Mouse (Mus musculus) embryo, embryonic 10 days (tissue): ENCODE data around the gene Tmem234.

ENCODE experiments used
- DNase-seq: peaks from one replicate; pipeline ENCODE4 v3.0.0-alpha.2; 2015; ENCODE audit warnings: low spot score

Gene Tmem234

DNA sequence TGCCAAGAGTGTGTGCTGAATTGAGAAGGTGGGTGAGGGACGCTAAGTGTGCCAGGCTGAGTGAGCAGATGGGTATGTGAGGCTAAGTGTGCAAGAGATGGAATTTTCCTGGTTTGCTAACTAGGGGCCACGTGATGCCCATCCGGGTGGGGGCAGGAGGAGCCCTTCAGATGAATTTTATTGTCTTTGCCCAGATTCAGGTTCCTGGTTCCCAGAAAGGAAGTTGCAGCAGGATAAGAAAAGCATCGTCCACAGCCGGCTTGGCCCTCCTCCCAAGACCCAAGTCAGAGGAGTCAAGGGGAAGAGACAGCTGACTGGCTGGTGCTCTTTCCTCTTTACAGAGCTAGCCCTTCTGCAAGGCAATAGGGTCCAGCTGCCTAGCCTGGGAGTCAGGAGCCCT, 22.0 kb upstream of the Tmem234 start, which contains the start of gene Fam167b:
TSS of gene Fam167b (minus strand) at position 84 of the 400 bp plus-strand sequence.
- no peak for DNase-seq

DNA sequence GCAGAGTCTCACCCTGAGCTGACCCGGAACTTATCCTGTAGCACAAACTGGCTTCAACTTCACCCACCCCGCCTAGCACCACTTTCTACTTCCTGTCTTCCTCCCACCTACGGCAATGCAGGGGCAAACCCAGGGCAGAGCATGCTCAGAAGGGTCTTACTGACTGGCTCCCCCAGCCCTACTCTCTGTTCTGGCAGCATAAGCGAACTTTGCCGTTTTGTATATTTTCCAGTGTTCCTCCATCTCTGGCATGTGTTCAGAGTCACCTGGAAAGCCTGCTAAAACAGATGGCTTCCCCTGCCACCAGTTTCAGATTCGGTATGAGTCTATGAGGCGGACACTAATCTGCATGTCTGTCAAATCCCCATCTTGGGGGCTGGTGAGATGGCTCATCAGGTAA, 20.1 kb upstream of the Tmem234 start:
- no peak for DNase-seq

DNA sequence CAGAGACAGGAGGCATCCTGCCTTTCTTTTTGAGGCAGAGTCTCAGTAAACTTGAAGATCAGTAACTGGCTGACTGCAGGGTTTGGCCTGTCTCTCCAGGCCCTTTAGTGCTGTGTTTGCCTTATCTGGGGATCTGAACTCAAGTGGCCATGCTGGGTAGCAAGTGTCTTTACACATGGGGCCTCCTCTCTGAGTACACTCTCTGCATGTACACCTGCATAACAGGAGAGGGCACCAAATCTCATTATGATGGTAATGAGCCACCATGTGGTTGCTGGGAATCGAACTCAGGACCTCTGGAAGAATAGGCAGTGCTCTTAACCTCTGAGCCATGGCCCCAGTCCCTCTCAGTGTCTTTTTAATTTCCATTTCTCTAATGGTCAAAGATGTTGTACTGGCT, 18.2 kb upstream of the Tmem234 start:
- DNase-seq, result no peak

DNA sequence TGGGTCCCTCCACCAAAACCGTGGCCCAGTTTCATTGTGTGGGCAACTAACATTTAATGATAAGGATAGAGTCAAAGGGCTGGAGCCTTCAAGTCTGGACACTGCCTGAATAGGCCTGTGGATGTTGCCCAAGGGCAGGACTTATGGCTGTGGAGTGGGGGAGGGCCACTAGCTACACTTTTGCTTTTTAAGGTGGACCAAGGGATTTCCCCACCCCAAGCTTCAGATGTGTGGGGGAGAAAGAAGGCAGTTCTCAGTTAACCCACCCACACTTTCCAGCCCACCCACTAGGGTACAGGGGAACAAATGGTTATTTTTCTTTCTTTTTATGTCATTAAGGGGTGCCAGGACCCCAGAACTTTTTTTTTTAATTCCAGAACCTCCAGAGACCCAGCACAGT, 16.1 kb upstream of the Tmem234 start:
- DNase-seq, result no peak

DNA sequence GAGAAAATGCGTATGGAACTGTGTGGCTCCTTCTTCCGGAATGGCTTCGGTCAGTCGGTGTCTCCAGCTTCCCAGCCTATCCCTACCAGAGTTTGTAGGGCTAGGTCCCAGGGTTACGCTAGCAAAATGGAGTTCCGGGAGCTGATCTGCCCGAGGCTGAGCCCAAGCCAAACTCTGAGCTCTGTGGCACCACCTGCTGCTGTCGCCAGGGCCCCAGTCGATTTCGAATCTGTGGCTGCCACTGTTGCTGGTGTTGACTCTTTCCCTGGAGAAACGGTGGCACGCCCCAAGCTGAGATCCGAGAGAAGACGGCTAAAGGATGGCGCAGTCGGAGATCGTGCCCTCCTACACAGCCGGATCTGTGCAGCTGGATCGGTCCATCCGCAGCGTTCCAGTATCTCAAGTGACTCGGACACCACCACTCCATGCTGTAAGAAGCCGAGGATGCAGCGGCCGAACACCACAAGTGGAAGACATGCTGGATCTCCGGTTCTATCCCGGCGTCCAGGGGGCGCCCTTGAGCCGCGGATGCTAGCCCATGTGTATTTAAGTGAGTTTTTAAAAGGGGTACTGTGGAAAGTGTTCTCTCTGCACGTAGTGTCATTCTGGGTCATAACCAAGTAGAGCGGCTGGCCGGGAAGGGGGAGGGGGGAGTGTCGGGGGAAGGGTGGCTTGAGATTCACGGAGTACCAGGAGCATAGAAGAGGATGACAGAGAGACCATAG, 15.4 kb upstream of the Tmem234 start:
- DNase-seq, result peak; percentile 89

DNA sequence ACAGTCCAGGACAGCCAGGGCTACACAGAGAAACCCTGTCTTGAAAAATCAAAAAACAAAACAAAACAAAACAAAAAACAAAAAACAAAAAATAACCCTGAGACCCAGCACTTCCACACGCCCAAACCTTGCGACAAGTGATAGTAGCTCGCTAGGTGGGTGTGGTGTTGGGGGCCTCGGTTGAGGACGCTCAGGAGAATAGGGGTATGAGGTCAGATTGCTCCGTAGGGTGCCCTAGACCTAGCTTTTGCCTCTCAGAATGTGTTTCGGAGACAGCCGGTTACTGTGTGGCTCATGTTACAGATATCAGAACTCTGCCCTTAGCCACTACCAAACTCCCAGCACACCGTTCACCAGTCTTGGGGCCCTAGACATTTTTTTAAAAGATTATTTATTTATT, 14.7 kb upstream of the Tmem234 start:
- no peak for DNase-seq

DNA sequence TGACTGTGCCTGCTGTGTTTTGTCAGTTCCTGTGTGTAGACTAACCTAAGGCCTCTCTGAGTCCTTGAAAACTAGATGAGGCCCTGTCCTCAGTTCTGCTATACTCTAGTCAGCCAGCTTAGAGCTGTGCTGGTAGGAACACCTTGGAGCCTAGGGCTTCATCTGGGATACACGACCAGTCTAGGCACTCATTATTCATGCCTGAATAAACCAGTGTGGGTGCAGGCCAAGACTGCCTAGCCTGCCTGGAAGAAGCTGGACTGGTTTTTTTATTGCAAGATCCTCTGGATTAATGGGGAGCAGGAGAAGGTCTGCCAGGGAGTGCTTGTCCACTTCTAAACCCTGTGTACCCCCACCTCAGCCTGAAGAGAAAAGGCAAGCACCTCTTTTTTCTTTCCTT, 13.5 kb upstream of the Tmem234 start:
- DNase-seq, result no peak

DNA sequence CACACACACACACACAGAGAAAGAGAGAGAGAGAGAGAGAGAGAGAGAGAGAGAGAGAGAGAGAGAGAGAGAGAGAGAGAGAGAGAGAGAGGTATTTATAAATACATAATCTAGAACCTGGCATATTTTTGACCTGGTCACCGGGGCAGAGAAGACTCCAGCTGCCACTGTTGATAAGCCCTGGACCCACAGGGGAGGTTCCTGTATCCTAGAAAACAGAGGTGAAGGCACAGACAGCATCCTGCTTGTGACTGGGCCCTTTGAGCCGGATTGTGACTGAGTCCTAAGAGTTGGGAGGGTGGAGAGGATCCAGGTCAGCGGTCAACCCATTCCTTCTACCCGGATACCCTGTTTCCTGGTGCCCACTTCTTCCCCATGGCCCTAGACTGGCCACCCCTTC, 11.6 kb upstream of the Tmem234 start:
- DNase-seq, result no peak

DNA sequence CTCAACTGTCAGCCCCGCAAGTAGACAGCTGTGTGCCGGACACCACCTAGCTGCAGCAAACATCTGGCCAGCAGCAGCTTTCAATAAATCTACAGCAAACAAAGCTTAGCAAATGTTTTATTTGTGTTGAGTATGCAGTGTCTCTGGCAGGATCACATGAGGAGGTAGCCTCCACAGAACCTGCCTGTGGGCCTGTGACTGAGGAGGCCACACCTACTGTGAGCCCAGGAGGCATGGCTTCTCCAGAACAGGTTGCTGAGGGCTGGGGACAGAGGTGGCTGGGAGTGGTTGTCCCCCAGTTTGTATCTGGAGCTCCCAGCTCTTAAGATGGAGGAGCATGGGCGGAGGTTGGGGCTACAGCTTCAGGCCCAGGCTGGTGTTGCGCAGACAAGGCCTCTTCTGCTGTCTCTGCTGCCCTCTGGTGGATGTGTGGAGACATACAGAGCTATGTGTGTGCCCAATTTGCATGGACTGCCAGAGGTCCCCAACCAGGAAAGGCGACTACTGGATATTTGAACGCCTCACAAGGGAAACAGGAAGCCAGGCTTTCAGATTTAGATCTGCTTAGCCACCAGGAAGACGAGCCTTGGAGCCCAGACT, 8.1 kb downstream of the Tmem234 start:
- DNase-seq, result peak; percentile 95

DNA sequence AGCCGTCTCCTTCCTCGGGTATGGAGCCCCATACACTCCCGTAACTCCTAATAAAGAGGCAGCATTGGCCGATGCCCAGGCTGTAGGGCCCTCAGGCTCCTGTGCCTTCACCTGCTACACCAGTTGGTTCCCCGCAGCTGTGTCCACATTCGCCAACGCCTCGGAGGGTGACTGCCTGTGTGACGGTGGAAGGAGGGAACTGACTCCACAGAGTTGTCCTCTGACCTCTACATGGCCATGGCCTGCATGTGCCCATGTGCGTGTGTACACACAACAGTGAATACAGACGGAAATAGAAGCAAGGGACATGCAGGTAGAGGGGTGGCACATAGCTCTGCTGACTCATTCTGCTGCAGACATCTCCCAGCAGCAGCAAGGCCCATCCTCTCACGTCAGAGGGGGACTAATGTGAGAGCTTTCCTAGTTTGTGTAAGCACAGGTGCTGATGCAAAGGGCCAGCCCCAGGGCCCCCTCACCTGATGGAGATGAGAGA, 8.7 kb downstream of the Tmem234 start:
- DNase-seq, result no peak

DNA sequence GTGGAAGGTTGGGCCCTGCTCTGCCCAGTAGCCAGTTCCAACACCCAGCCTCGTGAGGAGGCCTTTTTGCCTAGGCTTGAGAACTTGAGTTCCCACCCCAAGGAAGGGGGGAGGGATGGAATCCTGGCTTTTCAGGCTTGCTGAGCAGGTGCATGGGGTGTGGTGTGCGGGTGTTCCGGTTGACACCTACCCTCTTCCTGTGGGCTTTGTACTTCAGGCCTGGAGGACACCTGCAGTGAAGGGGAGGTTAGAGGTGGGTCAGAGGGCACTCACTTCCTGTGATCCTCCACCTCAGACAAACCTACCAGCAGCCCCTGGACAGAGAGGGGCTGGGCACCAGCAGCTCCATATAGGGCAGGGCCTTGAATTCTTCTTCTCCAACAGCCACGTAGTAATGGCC, 9.6 kb downstream of the Tmem234 start:
- DNase-seq, result no peak

DNA sequence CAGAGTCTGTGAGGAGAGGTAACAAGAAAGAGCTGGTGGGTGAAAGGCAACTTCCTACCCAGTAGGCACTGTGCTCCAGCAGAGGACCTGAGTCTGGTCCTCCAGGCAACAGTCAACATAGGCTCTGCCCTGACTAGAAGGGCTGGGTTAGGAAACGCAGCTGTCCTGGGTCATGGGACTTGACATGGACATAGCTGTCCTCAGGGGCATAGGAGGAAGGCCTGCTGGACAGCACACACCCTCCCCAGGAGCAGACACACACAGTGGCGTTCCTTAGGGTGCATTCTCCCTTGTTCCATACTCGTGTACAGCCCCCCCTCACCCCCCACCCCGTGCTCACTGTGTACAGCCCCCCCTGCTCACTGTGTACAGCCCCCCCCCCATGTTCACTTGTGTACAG, 10.0 kb downstream of the Tmem234 start:
- DNase-seq, result no peak

DNA sequence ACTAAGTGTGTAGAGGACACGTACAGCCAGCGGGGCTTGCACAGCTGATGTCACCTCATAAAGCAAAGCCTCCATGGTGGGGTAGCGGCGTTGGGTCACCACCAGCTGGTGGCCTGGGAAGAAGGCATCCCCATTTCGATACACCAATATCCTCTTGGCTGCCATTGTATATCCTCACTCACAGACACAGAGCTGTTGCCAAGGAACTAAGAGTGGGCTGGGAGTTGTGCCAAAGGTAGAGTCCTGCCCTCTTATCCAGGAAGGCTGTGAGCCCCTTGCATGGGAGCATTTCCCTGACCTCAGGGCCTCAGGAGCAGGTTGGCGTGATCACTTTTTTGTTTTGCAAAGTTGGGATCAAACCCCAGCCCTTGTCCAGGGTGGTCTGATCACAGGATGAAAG, 13.6 kb downstream of the Tmem234 start, which contains the start of gene Dcdc2b:
TSS of gene Dcdc2b (minus strand) at position 165 of the 400 bp plus-strand sequence.
- DNase-seq, result no peak

DNA sequence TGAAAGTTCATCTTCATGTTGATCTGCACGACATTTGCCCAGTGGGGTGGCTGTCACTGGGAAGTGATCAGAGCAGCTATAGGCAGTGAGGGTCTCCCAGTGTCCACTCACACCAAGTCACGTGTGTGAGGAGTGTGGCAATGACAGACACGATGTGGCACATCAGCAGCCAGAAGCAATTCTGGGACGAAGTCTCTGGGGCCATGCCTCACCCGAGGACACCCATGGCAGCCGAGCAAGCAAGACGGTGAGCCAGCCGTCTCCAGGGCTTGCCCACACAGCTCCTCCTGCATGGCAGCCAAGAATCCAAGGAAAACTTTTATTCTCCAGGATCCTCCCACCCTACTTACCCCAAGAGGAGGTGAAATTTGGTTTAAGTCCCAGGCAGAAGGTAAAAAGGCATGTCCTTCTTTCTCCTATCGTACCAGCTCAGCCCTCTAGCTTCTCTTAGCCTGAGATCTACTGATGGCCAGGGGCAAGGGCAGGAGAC, 15.4 kb downstream of the Tmem234 start:
- no peak for DNase-seq

DNA sequence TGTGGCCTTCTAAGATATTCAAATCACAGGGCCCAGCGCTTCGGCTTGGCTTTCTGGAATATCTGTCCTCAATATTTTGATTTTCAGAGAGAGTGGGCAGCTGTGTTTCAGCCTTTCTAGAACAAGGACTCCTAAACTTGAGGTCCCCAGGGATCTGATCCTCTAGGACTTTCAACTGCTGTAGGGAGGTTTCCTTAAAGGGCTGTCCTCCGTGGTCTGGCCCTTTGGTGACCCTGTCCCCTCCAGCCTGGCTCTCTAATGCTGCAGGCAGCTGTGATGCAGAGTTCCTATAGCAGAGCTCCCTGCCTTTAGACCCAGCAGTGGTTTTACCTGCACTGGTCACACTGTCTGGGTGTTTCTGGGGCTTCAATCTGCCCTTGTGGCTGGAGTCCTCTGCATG, 16.2 kb downstream of the Tmem234 start:
- no peak for DNase-seq

DNA sequence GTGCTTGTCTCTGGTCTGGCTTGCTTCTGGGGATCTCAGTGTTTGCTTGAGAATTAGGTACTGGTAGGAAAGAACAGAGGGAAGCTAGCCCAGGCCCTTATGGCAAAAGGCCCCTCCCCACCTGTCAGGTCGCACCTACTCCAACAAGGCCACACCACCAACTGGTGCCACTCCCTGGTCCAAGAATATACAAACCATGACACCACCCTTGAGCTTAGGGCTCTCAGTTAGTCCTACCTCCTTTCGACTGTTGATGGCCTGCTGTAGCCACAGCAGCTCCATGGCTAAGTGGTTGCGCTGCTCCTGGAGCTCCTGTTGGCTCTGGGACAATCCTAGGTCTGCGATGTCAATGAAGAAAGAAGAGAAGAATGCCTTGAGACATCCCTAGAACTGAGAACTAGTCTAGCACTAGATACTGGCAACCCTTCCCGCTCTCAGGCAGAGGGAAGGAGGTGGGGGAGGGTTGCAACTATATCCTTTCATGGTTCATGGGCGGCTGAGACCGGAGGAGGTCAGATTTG, 16.7 kb downstream of the Tmem234 start:
- no peak for DNase-seq

DNA sequence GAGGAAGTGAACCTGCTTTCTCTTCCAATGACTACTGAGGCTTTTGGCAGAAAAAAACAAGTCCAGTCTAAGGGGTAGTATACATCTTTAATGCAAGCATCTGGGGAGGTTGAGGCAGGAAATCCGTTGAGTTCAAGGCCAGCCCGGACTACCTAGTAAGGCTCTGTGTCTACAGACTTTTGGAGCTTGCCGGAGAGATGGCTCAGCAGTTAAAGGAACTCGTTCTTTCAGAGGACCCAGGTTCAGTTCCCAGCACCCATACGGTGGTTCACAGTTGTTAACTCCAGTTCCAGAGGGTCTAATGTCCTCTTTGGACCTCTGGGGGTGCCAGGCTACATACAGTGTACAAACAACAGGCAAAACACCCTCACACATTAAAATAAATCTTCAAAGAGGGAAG, 17.6 kb downstream of the Tmem234 start:
- no peak for DNase-seq

DNA sequence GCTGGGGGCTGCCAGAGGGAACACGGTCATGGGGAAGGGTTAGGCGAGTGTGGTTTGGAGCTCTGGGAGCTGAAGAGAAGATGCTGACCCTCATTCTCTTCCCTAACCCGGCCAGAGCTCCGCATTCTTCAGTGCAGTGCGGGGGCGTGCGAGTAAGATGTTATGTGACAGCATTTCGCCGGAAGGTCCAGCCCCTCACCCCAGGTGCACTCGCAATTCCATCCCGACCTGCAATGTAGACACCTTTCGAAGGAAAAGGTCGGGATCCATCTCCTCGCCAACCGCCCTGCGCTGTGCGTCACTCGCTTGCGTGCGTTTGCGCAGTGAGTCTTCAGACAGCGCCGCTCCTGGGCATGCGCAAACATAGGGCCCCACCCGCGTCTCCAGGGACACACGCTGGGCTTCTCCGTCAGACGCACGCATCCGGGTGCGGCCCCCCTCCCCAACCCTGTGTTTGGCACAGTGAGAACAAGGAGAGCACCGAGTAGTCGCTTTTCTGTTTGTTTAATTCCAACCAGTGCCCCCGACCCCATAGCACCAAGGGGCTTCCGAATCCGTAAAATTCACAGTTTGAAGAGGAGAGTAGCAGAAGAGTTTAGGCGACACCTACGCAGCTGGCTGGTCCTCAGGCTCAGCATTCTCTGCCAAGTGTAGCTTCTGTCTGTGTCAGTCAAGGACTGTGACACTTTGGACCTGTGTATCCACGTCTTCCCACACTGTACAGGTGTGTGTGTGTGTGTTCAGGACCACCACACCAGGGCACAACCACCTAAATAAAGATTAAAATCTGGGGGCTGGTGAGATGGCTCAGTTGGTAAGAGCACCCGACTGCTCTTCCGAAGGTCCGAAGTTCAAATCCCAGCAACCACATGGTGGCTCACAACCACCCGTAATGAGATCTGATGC, 18.6 kb downstream of the Tmem234 start, which contains the start of gene Iqcc:
TSS of gene Iqcc (minus strand) at position 314 of the 906 bp plus-strand sequence.
- peak; percentile 97 for DNase-seq

DNA sequence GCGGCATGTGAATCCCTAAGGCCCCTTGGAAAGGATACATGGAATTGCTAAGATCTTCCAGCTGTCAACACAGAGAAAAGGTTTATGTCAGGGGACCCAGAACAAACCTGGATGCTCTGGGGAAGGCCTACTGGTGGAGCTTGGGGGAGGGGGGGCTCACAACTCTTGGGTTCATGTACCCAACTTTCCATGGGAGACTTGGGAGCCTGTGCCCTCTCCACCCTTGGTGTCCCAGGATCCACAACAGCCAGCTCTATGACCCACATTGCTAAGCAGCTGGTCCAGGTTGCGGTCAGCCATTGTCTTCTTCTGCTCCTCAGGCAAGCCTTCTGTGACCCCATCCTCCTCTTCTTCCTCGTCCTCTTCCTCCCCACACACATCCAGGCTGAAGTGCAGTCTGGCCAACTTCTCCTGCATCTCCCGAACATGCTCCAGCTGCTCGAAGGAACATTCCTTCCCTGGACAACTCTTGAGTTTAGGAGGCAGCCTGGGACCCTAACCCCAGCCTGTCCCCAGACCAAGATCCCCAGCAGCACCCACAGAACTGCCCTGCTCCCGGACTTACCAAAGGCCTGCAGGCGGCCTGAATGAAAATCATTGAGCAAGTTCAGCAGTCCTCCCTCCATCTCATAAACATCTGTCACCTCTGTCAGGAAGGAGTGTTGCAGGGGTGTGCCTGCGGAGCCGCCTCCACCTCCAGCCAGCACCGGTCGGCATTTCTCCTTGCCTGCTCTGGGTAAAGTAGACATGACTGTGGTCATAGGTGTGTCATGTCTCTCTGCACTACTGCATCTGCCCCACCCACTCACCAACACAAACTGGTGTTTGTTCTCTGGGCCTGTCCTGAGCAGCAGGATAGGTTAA, 20.2 kb downstream of the Tmem234 start:
- DNase-seq, result no peak

DNA sequence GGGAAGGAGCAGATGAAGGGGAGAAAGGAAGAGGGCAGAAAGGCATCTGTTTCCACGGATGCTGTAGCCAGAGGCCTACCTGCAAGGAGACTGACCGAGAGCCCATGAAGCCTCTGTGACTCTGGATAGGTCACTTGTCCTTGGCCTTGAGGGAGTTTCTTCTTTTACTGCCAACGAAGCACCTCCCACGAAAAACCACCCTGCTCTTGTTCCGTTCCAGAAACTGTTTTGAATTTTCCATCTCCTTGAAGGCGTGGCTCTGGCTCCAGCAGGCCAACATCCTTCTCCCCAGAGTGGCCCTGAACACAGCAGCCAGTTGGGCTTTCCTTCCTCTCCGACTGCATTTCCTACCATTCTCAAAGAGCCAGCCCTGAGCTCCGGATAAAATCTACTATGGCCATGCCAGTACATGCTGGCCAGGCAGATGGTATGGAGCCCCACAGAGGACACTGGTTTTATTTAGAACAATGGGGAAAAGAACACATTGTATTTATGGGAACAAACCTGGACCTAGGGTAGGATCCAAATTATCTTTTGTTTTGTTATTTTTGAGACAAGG, 20.9 kb downstream of the Tmem234 start:
- no peak for DNase-seq
